Mouse (Mus musculus) midbrain, postnatal 0 days (tissue): ENCODE results near the gene Fam114a1. TPM values are rescaled to one million over a fixed set of nuclear protein-coding genes. Genes with fewer than 3 reads are reported as not detected.
A peak's percentile ranks its signal among the peaks of the same experiment; 100 is the strongest.

ENCODE experiments used
- ATAC-seq: fragments of 200-750 bp; cut with Nextera tagmentation; 2 replicates; pipeline ENCODE4 v1.8.0; 2017; ENCODE audit warnings: moderate number of reproducible peaks, mild to moderate bottlenecking, moderate TSS enrichment, moderate library complexity; ENCODE audit not compliant: low FRiP score
- DNase-seq: peaks from one replicate; pipeline ENCODE4 v3.0.0-alpha.2; 2015; ENCODE audit warnings: low spot score
- H3K27ac ChIP-seq: fragments of 300-500 bp; sonication (generic); 2 replicates; pipeline ENCODE4 v1.5.1; 2014; ENCODE audit warnings: low read depth, mild to moderate bottlenecking, low read length, mixed read lengths
- H3K27me3 ChIP-seq: fragments of 300-500 bp; sonication (generic); 2 replicates; pipeline ENCODE4 v1.6.1; 2014; ENCODE audit warnings: low read length, control low read depth, mixed read lengths; ENCODE audit not compliant: insufficient read depth
- H3K36me3 ChIP-seq: fragments of 300-500 bp; sonication (generic); 2 replicates; pipeline ENCODE4 v1.6.1; 2014; ENCODE audit warnings: low read length, control low read depth, mixed read lengths; ENCODE audit not compliant: insufficient read depth
- H3K4me1 ChIP-seq: fragments of 300-500 bp; sonication (generic); 2 replicates; pipeline ENCODE4 v1.6.1; 2014; ENCODE audit warnings: mild to moderate bottlenecking, control low read depth, antibody characterized with exemption, low read length, mixed read lengths; ENCODE audit not compliant: insufficient read depth
- H3K4me2 ChIP-seq: fragments of 300-500 bp; sonication (generic); 2 replicates; pipeline ENCODE4 v1.6.1; 2014; ENCODE audit warnings: low read depth, mild to moderate bottlenecking, low read length, mixed read lengths; ENCODE audit not compliant: poor library complexity, severe bottlenecking
- H3K4me3 ChIP-seq: fragments of 300-500 bp; sonication (generic); 2 replicates; pipeline ENCODE4 v1.5.1; 2014; ENCODE audit warnings: low read depth, mild to moderate bottlenecking, low read length, moderate library complexity
- H3K9ac ChIP-seq: fragments of 300-500 bp; sonication (generic); replicated peaks from 2 replicates; pipeline ENCODE4 v1.6.1; 2014; ENCODE audit warnings: mild to moderate bottlenecking, low read length, moderate library complexity, mixed read lengths; ENCODE audit not compliant: poor library complexity, severe bottlenecking
- H3K9me3 ChIP-seq: fragments of 300-500 bp; sonication (generic); 2 replicates; pipeline ENCODE4 v1.6.1; 2016; ENCODE audit warnings: low read length, control low read depth
- CTCF ChIP-seq: IDR thresholded peaks from 2 replicates; pipeline ENCODE4 v1.5.1; 2016; ENCODE audit warnings: antibody characterized with exemption, mild to moderate bottlenecking
- WGBS: fragments of 180-500 bp; shearing (Covaris S2); extraction: QIAGEN DNeasy Blood & Tissue Kit; methylation state at CpG from one replicate; pipeline ENCODE4 v1.1.7; 2014; 5-methylcytosine and 5-hydroxymethylcytosine counted together
- polyA plus RNA-seq: library from polyadenylated mRNA; unstranded; fragments of >200 nt; fragmentation: Nextera tagmentation; extraction: Ambion mirVana; gene quantifications from 2 replicates; pipeline ENCODE4 v1.2.1, GENCODE M21; 2015
- total RNA-seq: library from RNA; depleted of rRNA; stranded (reverse); fragments of >200 nt; gene quantifications from 2 replicates; pipeline ENCODE4 v1.2.3, GENCODE M21; 2014; rRNA removed

Fam114a1 gene
- total RNA-seq (2.5 and 6.2 TPM in 2 replicates), polyA plus RNA-seq (5.0 and 5.4 TPM in 2 replicates)

- no peaks in the 10 kb centered on the region for H3K4me1 ChIP-seq
- DNase-seq: peak; percentile 10
- H3K4me3 ChIP-seq: peak within 1 kb of the TSS; percentile 58
- 2% methylated on average over 61 of the region's 68 CpGs for WGBS
- no peaks in the 10 kb centered on the region for H3K36me3 ChIP-seq
- no peaks in the 10 kb centered on the region for H3K9me3 ChIP-seq
- peak; percentile 64 for ATAC-seq
- H3K4me2 ChIP-seq: peak within 1 kb of the TSS; percentile 97
- H3K9ac ChIP-seq: peak within 1 kb of the TSS; percentile 46
- H3K27me3 ChIP-seq: peaks cover 18% of the 10 kb centered on the region
- no peak for TF ChIP-seq CTCF
- H3K27ac ChIP-seq: no peak within 1 kb of the TSS
Observed at GRCm38 (mm10) chr5:64969861-64970771, at the start of gene Fam114a1. Fam114a1 (plus strand) TSS chr5:64970071.

DNA sequence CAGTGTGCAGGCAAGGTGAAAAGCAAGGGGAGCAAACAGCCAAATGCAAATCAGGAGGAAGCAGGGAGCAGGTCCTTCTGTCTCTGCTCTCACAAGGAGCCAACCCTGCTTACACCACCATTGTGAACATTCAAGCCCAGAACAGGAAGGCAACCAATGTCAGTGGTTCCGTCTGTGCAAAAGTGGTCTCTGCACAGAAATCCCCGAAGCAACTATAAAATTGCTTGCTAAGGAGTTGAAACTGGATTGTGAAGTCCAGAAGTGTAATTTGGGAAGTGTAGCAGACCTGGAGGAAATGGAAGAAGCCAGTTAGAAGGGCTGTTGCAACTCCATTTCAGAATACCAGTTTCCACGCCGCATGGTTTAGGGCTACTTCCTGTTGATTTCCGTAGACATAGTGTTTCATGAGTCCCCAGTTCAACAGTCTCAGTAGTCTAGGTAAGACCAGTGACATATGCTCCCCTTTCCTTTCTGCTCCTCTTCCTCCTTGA is 46.9 kb upstream of the Fam114a1 start:
- Histone ChIP-seq H3K9ac (no peak overlapping the region), H3K4me2 (no peak overlapping the region), H3K9me3 (no peaks in the 10 kb centered on the region), H3K4me1 (no peaks in the 10 kb centered on the region), H3K27me3 (no peaks in the 10 kb centered on the region), H3K36me3 (no peaks in the 10 kb centered on the region), H3K27ac (no peak overlapping the region), H3K4me3 (no peak overlapping the region)
- ATAC-seq (no peak), DNase-seq (no peak)
- no peak for TF ChIP-seq CTCF
- WGBS: 96% methylated on average over 5 of the region's 5 CpGs

DNA sequence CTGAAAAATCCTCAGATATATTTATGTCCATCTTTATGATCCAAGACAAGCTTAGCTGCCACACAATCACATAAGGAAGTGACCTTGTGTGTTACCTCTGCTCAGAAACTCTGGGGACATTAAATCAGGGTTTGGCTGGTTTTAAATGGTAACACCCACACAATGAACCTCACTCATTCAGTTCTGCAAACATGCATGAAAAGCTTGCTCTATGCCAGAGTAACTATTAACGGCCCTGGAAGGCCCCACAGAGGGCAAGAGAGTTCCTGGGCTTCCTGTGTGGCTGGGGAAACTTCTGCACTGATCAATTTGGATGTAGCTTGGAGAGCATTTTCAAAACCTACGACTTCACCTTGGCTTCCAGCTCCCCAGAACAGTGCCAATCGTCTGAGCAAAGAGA is 37.7 kb upstream of the Fam114a1 start:
- ATAC-seq (no peak), DNase-seq (no peak)
- TF ChIP-seq CTCF: no peak
- Histone ChIP-seq H3K4me3 (no peak overlapping the region), H3K27me3 (no peaks in the 10 kb centered on the region), H3K36me3 (no peaks in the 10 kb centered on the region), H3K9ac (no peak overlapping the region), H3K4me1 (no peaks in the 10 kb centered on the region), H3K4me2 (no peak overlapping the region), H3K9me3 (no peaks in the 10 kb centered on the region), H3K27ac (no peak overlapping the region)
- 63% methylated on average over 3 of the region's 3 CpGs for WGBS

GRCm38 (mm10) chr5:64932775-64933174 is 37.1 kb upstream of the Fam114a1 start:
- Histone ChIP-seq H3K27me3 (no peaks in the 10 kb centered on the region), H3K36me3 (no peaks in the 10 kb centered on the region), H3K9me3 (no peaks in the 10 kb centered on the region), H3K4me2 (no peak overlapping the region), H3K4me3 (no peak overlapping the region), H3K4me1 (no peaks in the 10 kb centered on the region), H3K27ac (no peak overlapping the region), H3K9ac (no peak overlapping the region)
- DNase-seq: no peak
- no peak for ATAC-seq
- WGBS: 92% methylated on average over 15 of the region's 15 CpGs
- TF ChIP-seq CTCF: no peak

DNA sequence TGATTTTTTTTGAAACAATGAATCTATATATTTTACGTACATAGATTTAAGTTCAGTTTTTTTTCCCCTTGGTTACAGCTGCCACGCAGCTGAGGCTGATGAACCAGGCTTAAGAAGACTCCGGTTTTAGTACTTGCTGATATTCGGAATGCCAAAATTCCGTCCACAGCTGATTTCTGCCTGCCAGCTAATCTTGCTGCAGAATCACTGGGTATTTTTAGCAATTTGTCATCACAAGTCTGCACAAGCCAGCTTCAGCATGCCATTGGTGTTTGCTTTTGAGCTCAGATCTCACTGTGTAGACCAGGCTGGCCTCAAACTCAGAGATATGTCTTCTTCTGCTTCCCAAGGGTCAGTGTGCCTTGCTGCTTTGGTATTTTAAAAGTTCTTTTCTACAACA is 18.4 kb upstream of the Fam114a1 start:
- 83% methylated on average over 5 of the region's 5 CpGs for WGBS
- no peaks in the 10 kb centered on the region for H3K9me3 ChIP-seq
- no peak for TF ChIP-seq CTCF
- no peaks in the 10 kb centered on the region for H3K4me1 ChIP-seq
- DNase-seq: no peak
- ATAC-seq: no peak
- H3K27ac ChIP-seq: no peak overlapping the region
- no peaks in the 10 kb centered on the region for H3K36me3 ChIP-seq
- no peaks in the 10 kb centered on the region for H3K27me3 ChIP-seq
- no peak overlapping the region for H3K4me3 ChIP-seq
- H3K9ac ChIP-seq: no peak overlapping the region
- H3K4me2 ChIP-seq: no peak overlapping the region

DNA sequence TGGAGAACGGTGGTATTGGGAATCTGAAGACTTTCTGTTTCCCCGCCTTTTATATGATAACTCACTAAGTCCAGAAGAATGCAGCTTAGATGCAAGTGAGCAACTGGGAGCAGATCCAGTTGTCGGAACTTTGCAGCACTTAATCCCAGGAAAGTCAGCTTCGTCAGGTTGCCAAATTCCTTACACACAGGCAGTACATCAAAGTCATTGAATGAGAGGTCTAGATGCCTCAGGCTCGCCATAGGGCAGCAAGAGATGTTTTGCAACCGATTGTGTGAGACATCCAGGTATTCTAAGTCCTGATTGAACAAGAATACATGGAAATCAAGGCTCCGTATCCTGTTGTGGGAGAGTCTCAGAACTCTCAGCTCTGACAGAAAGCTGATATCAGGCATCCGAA is 14.9 kb upstream of the Fam114a1 start:
- TF ChIP-seq CTCF: no peak
- no peak for DNase-seq
- Histone ChIP-seq H3K4me3 (no peak overlapping the region), H3K4me2 (no peak overlapping the region), H3K27me3 (no peaks in the 10 kb centered on the region), H3K9me3 (no peaks in the 10 kb centered on the region), H3K36me3 (no peaks in the 10 kb centered on the region), H3K4me1 (no peaks in the 10 kb centered on the region), H3K27ac (no peak overlapping the region), H3K9ac (no peak overlapping the region)
- 78% methylated on average over 8 of the region's 8 CpGs for WGBS
- ATAC-seq: no peak
